Mouse (Mus musculus) ES-E14 (cell line): ENCODE results near the gene Fbxo6. TPM values are rescaled to one million over a fixed set of nuclear protein-coding genes. Genes with fewer than 3 reads are reported as not detected.

Source experiments
- DNase-seq: peaks from one replicate; pipeline ENCODE4 v3.0.0-alpha.2; 2013; ENCODE audit warnings: low read depth, low spot score
- H3K27ac ChIP-seq: 2 replicates; pipeline ENCODE4 v1.5.1; 2012; ENCODE audit warnings: low read depth, mild to moderate bottlenecking, low read length, moderate library complexity, mixed read lengths; ENCODE audit not compliant: poor library complexity, insufficient read depth, severe bottlenecking
- H3K36me3 ChIP-seq: 2 replicates; pipeline ENCODE4 v1.6.1; 2012; ENCODE audit warnings: mild to moderate bottlenecking, low read length, moderate library complexity, mixed read lengths; ENCODE audit not compliant: control insufficient read depth, poor library complexity, insufficient read depth, severe bottlenecking
- H3K4me1 ChIP-seq, 2 experiments: fragments of 150-350 bp in 1 of 2; sonication (generic) in 1 of 2; 2 replicates each; pipeline ENCODE4 v1.6.1; 2012; ENCODE audit warnings: low read length in 2 of 2, mild to moderate bottlenecking in 1 of 2, mixed read lengths in 1 of 2; ENCODE audit not compliant: control insufficient read depth in 2 of 2, insufficient read depth in 2 of 2, poor library complexity in 1 of 2
- H3K4me3 ChIP-seq, 2 experiments: fragments of 150-350 bp in 1 of 2; sonication (generic) in 1 of 2; 2 replicates each; pipeline ENCODE4 v1.5.1; 2012; ENCODE audit warnings: low read length in 2 of 2, low read depth in 1 of 2, mild to moderate bottlenecking in 1 of 2, mixed read lengths in 1 of 2; ENCODE audit not compliant: insufficient read depth in 1 of 2, poor library complexity in 1 of 2, severe bottlenecking in 1 of 2
- H3K9ac ChIP-seq: 2 replicates; pipeline ENCODE4 v1.6.1; 2012; ENCODE audit warnings: low read depth, mild to moderate bottlenecking, low read length, mixed read lengths; ENCODE audit not compliant: poor library complexity, insufficient read depth, severe bottlenecking
- H3K9me3 ChIP-seq: fragments of 150-350 bp; sonication (generic); 2 replicates; pipeline ENCODE4 v1.6.1; 2012; ENCODE audit warnings: low read depth, mild to moderate bottlenecking, low read length; ENCODE audit not compliant: control insufficient read depth, insufficient read depth
- CHD2 ChIP-seq: IDR thresholded peaks from 2 replicates; pipeline ENCODE4 v1.6.1; 2014; ENCODE audit warnings: mild to moderate bottlenecking, low read depth, low read length, inconsistent platforms
- HCFC1 ChIP-seq: IDR thresholded peaks from 2 replicates; pipeline ENCODE4 v1.6.1; 2012; ENCODE audit warnings: low read length, inconsistent platforms, borderline replicate concordance; ENCODE audit not compliant: insufficient read depth
- MAFK ChIP-seq: IDR thresholded peaks from 2 replicates; pipeline ENCODE4 v1.6.1; 2014; ENCODE audit warnings: mild to moderate bottlenecking, low read depth, low read length, inconsistent platforms; ENCODE audit not compliant: insufficient read depth
- ZC3H11A ChIP-seq: IDR thresholded peaks from 2 replicates; pipeline ENCODE4 v1.6.1; 2012; ENCODE audit warnings: low read depth, mild to moderate bottlenecking, inconsistent platforms, low read length, borderline replicate concordance
- ZNF384 ChIP-seq: IDR thresholded peaks from 2 replicates; pipeline ENCODE4 v1.6.1; 2012; ENCODE audit warnings: low read depth, low read length, inconsistent platforms
- in situ Hi-C, 2 experiments: fragments of 600-800 bp; cut with MboI; formaldehyde crosslinking; loops; one replicate each; pipeline ENCODE4 v1.15.1; 2025; ENCODE audit warnings: low sequenced_read_pairs in 2 of 2, inconsistent platforms in 1 of 2; ENCODE audit not compliant: unreplicated experiment in 2 of 2
- total RNA-seq: library from RNA; depleted of rRNA; stranded (reverse); fragments of 300-350 nt; gene quantifications from 2 replicates; pipeline ENCODE4 v1.2.3, GENCODE M21; 2012

The Fbxo6 gene
- total RNA-seq, 1 experiment: 43.8 TPM

DNA sequence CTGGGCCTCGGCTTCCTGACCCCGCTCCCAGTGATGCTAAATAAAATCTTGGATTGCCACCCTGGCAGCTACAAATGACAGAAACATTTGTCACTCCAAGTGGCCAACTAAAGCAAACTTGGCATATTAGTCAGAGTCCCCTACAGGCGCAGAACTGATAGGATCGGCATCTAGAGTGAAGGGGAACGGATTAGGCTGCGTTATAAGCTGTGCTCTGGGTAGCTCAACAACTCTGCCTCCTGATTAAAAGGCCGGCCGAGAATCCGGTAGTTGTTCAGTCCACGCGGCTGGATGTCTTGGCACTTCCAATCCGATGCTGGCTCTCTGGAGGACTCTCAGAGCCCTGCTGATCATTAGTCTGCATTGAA, 22.5 kb upstream of the Fbxo6 start:
- Histone ChIP-seq H3K36me3 (no peaks in the 10 kb centered on the region), H3K9me3 (no peaks in the 10 kb centered on the region), H3K4me3 (0 out of 4 replicates have a peak overlapping the region, but pooled peaks of 1 of the 2 experiments have one; percentile 16), H3K9ac (no peak overlapping the region), H3K27ac (no peak overlapping the region), H3K4me1 (peaks cover 0 to 3% of the 10 kb centered on the region in 2 experiments; a peak in 2 of 4 replicates)
- no peak for TF ChIP-seq ZC3H11A
- no peak for TF ChIP-seq CHD2
- no peak for TF ChIP-seq HCFC1
- in situ Hi-C loops: loop anchor here in 1 of 2 experiments (10.0 kb wide), 2 partner anchors 210 to 430 kb away; partner anchors contain the start of gene Masp2
- no peak for DNase-seq

DNA sequence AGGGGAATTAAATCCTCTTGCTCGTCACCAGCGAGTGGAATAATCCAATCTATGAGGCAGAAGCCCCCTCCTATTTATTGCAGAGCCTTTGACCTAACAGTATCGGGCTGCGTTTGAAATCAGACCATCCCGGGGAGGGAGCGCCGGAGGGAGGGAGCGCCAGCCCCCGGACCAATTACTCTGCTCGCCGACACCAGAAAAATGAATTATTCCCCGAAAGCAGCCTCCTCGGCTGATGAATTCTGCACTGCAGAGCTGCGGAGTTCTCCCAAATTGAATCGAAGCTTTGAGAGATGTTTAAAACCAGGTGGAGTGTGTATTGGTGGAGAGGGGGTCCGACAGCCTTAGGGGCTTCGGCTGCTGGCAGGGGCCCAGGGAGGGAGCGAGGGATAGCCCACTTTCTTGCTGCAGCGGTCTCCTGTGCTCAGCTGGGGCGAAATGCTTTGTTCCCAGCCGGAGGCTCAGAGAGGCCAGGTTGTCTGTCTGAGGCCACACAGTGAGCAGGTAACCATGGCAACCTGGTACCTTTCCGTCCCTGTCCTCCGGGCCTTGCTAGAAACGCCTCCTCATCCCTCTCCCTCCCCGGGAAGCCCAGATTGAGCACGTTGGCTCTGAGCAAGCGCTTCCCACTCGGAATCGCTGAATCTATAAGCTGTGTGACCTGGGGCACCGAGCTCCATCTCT, 22.0 kb upstream of the Fbxo6 start:
- Histone ChIP-seq H3K36me3 (no peaks in the 10 kb centered on the region), H3K9me3 (no peaks in the 10 kb centered on the region), H3K27ac (no peak overlapping the region), H3K4me3 (peak overlapping the region; percentile 25 to 39; a peak in 3 of 4 replicates), H3K9ac (no peak overlapping the region), H3K4me1 (peaks cover 0 to 5% of the 10 kb centered on the region in 2 experiments; a peak in 2 of 4 replicates)
- in situ Hi-C loops: loop anchor here in 1 of 2 experiments (10.0 kb wide), 2 partner anchors 211 to 431 kb away; partner anchors contain the start of gene Masp2
- no peak for TF ChIP-seq CHD2
- TF ChIP-seq ZNF384: no peak
- DNase-seq: no peak

DNA sequence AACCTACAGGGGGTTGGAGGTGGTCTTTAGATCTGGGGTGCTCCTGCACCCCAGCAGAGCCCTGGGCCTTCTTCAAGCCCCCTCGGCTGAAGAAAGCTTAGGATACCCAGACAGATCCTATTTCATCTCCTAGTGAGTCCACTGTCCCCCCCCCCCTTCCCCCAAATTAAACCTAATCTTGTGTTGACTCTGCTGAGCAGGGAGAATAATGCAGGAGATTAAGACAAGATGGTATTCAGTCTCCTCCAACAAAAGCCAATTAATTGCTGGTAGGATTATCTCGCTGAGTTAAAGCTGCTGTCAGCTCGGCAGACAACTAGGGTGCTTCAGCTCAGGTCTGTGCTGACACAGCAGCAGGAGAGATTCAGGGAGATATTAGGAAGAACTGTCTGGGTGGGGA, 19.3 kb upstream of the Fbxo6 start:
- Histone ChIP-seq H3K9me3 (no peaks in the 10 kb centered on the region), H3K27ac (no peak overlapping the region), H3K9ac (no peak overlapping the region), H3K36me3 (no peaks in the 10 kb centered on the region), H3K4me1 (peaks cover 0 to 5% of the 10 kb centered on the region in 2 experiments; a peak in 2 of 4 replicates), H3K4me3 (no peak overlapping the region)
- TF ChIP-seq HCFC1: no peak
- TF ChIP-seq CHD2: no peak
- DNase-seq: no peak
- in situ Hi-C loops: loop anchor here in 1 of 2 experiments (10.0 kb wide), 2 partner anchors 214 to 434 kb away; partner anchors contain the start of gene Masp2

DNA sequence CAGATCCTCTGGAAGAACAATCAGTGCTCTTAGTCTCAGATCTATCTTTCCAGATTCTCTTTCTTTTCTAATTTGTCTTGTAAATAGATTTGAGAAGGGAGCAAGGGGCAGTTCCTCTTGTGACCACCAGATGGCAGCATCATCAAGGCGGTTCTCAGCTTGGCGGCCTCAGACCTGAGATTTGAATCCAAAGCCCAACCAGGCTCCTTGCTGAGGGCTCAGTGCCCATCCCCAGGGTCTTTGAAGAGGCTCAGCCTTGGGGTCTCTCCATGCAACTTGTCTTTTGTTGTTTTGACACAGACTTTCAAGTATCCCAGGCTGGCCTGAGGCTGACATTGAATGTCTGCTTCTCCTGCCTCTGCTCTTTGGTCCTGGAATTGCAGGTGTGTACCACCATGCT, 18.9 kb upstream of the Fbxo6 start:
- Histone ChIP-seq H3K27ac (no peak overlapping the region), H3K9me3 (no peaks in the 10 kb centered on the region), H3K9ac (no peak overlapping the region; the same call in 1 of the 2 replicates), H3K4me1 (peaks cover 0 to 6% of the 10 kb centered on the region in 2 experiments; a peak in 2 of 4 replicates), H3K36me3 (no peaks in the 10 kb centered on the region), H3K4me3 (no peak overlapping the region)
- DNase-seq: no peak
- in situ Hi-C loops: loop anchor here in 1 of 2 experiments (10.0 kb wide), 2 partner anchors 214 to 434 kb away; partner anchors contain the start of gene Masp2
- TF ChIP-seq ZNF384 (no peak), CHD2 (no peak), HCFC1 (no peak), ZC3H11A (peak; percentile 83), MAFK (no peak)

DNA sequence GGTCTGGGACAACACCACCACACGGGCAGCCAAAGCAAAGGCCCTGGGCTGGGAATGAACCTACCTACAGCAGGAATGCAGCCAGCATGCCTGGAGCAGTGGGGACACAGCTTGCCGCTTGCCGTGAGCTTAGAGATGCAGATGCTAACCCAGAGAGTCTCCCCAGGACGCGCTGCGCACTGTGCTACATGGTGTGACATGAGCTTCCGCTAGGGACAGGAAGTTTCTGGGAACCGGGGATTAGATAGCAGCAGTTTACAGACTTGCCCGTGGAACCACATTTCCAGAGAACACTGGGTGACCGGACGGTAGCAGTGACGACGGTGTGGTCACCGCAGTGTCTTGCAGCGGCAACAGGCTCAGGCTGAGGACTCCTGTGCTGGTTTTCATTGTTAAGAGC, 17.6 kb upstream of the Fbxo6 start:
- Histone ChIP-seq H3K9ac (peak overlapping the region; percentile 50), H3K27ac (0 out of 2 replicates have a peak overlapping the region, but pooled peaks have one; percentile 29), H3K4me3 (peak overlapping the region; percentile 36 to 52), H3K4me1 (peaks cover 0 to 12% of the 10 kb centered on the region in 2 experiments; a peak in 2 of 4 replicates), H3K36me3 (no peaks in the 10 kb centered on the region), H3K9me3 (no peaks in the 10 kb centered on the region)
- in situ Hi-C loops: loop anchor here in 1 of 2 experiments (5.0 kb wide), 1 partner anchor 57 kb away; no protein-coding TSS in a partner anchor
- no peak for DNase-seq
- no peak for TF ChIP-seq CHD2
- no peak for TF ChIP-seq ZC3H11A
- no peak for TF ChIP-seq MAFK
- no peak for TF ChIP-seq ZNF384
- TF ChIP-seq HCFC1: no peak
